Comparison of ENCODE assay signal across 8 mouse cellular contexts in the genomic region with DNA sequence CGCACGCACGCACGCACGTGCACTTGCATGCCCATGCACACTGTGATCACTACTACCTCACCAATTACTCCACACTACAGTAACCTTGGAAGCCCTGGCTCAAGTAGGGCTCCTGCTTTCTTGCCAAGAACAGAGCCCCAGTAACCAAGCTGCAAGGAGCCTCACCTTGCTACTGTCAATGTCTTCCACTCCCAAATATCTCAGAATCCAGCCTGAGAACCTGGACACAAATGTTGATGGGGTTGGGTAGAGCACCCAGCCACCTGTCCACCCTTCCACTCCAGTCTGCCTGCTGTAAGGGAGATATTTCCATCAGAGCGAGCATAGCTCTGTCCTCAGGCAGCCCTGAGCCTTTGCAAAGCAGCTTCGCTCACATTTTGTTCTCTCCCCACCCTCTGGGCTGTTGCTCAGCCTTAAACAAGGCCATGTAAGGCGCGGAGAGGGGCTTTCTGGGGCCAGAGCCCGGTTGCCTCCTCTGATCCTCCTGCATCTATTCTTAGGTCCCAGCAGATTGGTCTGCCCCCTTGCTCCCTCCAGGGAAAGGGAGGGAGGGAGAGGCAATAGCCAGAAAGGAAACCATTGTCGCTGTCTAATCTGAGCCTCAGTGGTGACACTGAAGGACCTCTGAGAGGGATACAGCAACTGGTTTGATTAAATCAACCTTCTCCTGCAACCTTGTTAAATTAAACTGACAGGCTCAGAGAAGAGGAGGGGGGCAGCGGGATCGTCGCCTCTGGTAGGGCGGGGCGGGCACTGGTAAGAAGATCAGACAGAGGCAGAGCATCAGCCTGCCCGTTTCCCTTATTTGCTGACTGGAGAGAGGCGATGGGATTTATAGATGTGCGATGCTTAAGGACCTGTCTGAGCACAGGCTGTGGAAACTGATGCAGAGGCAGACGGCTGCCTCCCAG. TPM values are rescaled to one million over a fixed set of nuclear protein-coding genes. Genes with fewer than 3 reads are reported as not detected.
DNase-seq lines count a peak whose midpoint lies in the region; ATAC-seq and TF ChIP-seq lines count a peak whose summit lies in the region.

No protein-coding gene starts in this region.

- H3K27ac ChIP-seq in testis, adult 2 months (ENCODE audit: control insufficient read depth, insufficient read depth, low read depth, low read length) = peak overlapping the region; percentile 33
- H3K27ac ChIP-seq in hindbrain, embryonic 16.5 days (ENCODE audit: low read depth, low read length) = peak overlapping the region; percentile 67

- no peaks in the 10 kb centered on the region for H3K9me3 ChIP-seq in hindbrain, embryonic 16.5 days (ENCODE audit: control insufficient read depth, low read length)

- TF ChIP-seq POLR2A in testis, adult 2 months (IDR thresholded peaks at IDR 0.05; ENCODE audit: control insufficient read depth, low read depth, low read length) = no peak

- H3K27me3 ChIP-seq in testis, adult 2 months (ENCODE audit: control insufficient read depth, insufficient read depth, low read length) = no peaks in the 10 kb centered on the region
- H3K27me3 ChIP-seq in hindbrain, embryonic 16.5 days (replicated peaks; ENCODE audit: control insufficient read depth, insufficient read depth, low read length) = no peaks in the 10 kb centered on the region; the same call in 1 of the 2 replicates

- TF ChIP-seq CTCF in testis, adult 2 months (IDR thresholded peaks at IDR 0.05; ENCODE audit: control insufficient read depth, insufficient read depth, insufficient replicate concordance, low read depth, low read length) = no peak

- peak; percentile 37 to 75 for DNase-seq in adrenal gland, adult (ENCODE audit: inconsistent age in 2 of 2, low spot score in 1 of 2)
- no peak for DNase-seq in adrenal gland, postnatal 10 days
- DNase-seq in testis, postnatal 10 days (ENCODE audit: low spot score) = no peak
- peak; percentile 71 for DNase-seq in retina, embryonic 14.5 days (ENCODE audit: low spot score)
- no peak for DNase-seq in gastrocnemius, postnatal 14 days
- no peak for DNase-seq in layer of hippocampus, adult 18-20 months (ENCODE audit: low spot score in 2 of 2)

- peak overlapping the region; percentile 40 for H3K4me2 ChIP-seq in hindbrain, embryonic 16.5 days (ENCODE audit: low read length)

- H3K36me3 ChIP-seq in testis, adult 2 months (ENCODE audit: control insufficient read depth, insufficient read depth, low read length) = no peaks in the 10 kb centered on the region
- H3K36me3 ChIP-seq in hindbrain, embryonic 16.5 days (ENCODE audit: control insufficient read depth, insufficient read depth, low read length) = no peaks in the 10 kb centered on the region

- H3K4me3 ChIP-seq in testis, adult 2 months (ENCODE audit: control insufficient read depth, low read depth, low read length) = no peak overlapping the region
- H3K4me3 ChIP-seq in hindbrain, embryonic 16.5 days (ENCODE audit: low read length) = no peak overlapping the region

- peak overlapping the region; percentile 39 for H3K9ac ChIP-seq in hindbrain, embryonic 16.5 days (ENCODE audit: low read depth, low read length)

- intact Hi-C loops in gastrocnemius, postnatal 14 days (cut with DNase I; ENCODE audit: low total_unique reads) = no loop called here

- peak; percentile 50 for ATAC-seq in hindbrain, embryonic 16.5 days

- no peaks in the 10 kb centered on the region; the same call in 1 of the 2 replicates for H3K4me1 ChIP-seq in testis, adult 2 months (ENCODE audit: control insufficient read depth, insufficient read depth, low read length)
- H3K4me1 ChIP-seq in hindbrain, embryonic 16.5 days (ENCODE audit: control insufficient read depth, insufficient read depth, low read depth, low read length) = peaks cover 16% of the 10 kb centered on the region

- WGBS in hindbrain, embryonic 16.5 days = 27% methylated on average over 20 of the region's 20 CpGs

RNA-seq across cellular contexts. Expression of a gene that starts 8.4 kb away (rescaled TPM):
- 10 to 100 TPM; 17.0 to 17.3 TPM for total RNA-seq in adrenal gland, postnatal 10 days (2021)
- polyA plus RNA-seq in testis, adult 2 months (2012; rRNA removed) = 100 and 115 TPM in 2 replicates
- polyA plus RNA-seq in hindbrain, embryonic 16.5 days (2015; fragmentation: Nextera tagmentation; extraction: Ambion mirVana) = 19.4 and 21.9 TPM in 2 replicates
- 1 to 10 TPM; 6.7 to 7.6 TPM for total RNA-seq in gastrocnemius, postnatal 14 days (2021)
- 10 to 100 TPM; 12.0 to 13.5 TPM for total RNA-seq in layer of hippocampus, adult 18-20 months (2021)

RNA-seq across cellular contexts. Expression of a gene that starts 8.7 kb away (rescaled TPM):
- 1 to 10 TPM; 3.2 to 5.8 TPM for total RNA-seq in adrenal gland, postnatal 10 days (2021)
- 0.30 and 0.32 TPM in 2 replicates for polyA plus RNA-seq in testis, adult 2 months (2012; rRNA removed)
- polyA plus RNA-seq in hindbrain, embryonic 16.5 days (2015; fragmentation: Nextera tagmentation; extraction: Ambion mirVana) = 13.7 and 13.9 TPM in 2 replicates
- total RNA-seq in gastrocnemius, postnatal 14 days (2021) = 1 to 10 TPM; 5.7 to 8.8 TPM
- total RNA-seq in layer of hippocampus, adult 18-20 months (2021) = 10 to 100 TPM; 70.5 to 74.0 TPM

Comparison
In these comparisons a context has a peak if more than half of its experiments do, and no peak if none do; other contexts are left out.
1. DNase-seq: peak in adrenal gland, adult (2 of 2) and retina, embryonic 14.5 days (single experiment); none in adrenal gland, postnatal 10 days (single experiment), testis, postnatal 10 days (single experiment), gastrocnemius, postnatal 14 days (single experiment) and layer of hippocampus, adult 18-20 months (0 of 2).
2. RNA of a gene that starts 8.7 kb away (total RNA-seq): 70.5 to 74.0 TPM in layer of hippocampus, adult 18-20 months; 5.7 to 8.8 TPM in gastrocnemius, postnatal 14 days and 3.2 to 5.8 TPM in adrenal gland, postnatal 10 days; every median in the first group is over 4 times any median in the second.